Mouse (Mus musculus) megakaryocyte, embryonic 14.5 days (primary cell): ENCODE measurements around the gene Angptl2. TPM values are rescaled to one million over a fixed set of nuclear protein-coding genes. Genes with fewer than 3 reads are reported as not detected.

Source experiments
- H3K27me3 ChIP-seq: replicated peaks from 2 replicates; pipeline ENCODE3; 2012; ENCODE audit warnings: inconsistent platforms
- H3K36me3 ChIP-seq: replicated peaks from 2 replicates; pipeline ENCODE3; 2012; ENCODE audit warnings: low read length, inconsistent platforms, mixed read lengths
- H3K4me1 ChIP-seq: 2 replicates; pipeline ENCODE4 v1.6.1; 2012; ENCODE audit warnings: inconsistent platforms
- H3K4me3 ChIP-seq: replicated peaks from 2 replicates; pipeline ENCODE3; 2012; ENCODE audit warnings: moderate library complexity, mild to moderate bottlenecking, inconsistent platforms
- H3K9me3 ChIP-seq: 2 replicates; pipeline ENCODE4 v1.6.1; 2012; ENCODE audit warnings: inconsistent platforms
- FLI1 ChIP-seq: IDR thresholded peaks from 2 replicates; pipeline ENCODE4 v1.6.1; 2012; ENCODE audit warnings: low read length, inconsistent platforms, mixed read lengths
- GATA1 ChIP-seq: IDR thresholded peaks from 3 replicates; pipeline ENCODE4 v1.6.1; 2012; ENCODE audit warnings: mixed read lengths, low read length, inconsistent platforms, borderline replicate concordance
- polyA plus RNA-seq: library from polyadenylated mRNA; stranded (reverse); fragments of >175 nt; gene quantifications from 2 replicates; pipeline ENCODE4 v1.2.3, GENCODE M21; 2012; ENCODE audit warnings: low replicate concordance; ENCODE audit not compliant: insufficient read depth

The Angptl2 gene
- polyA plus RNA-seq, 1 experiment: 0.28 TPM

GRCm38 (mm10) chr2:33230701-33231100, 14.8 kb downstream of the Angptl2 start:
- Histone ChIP-seq H3K4me3 (no peak overlapping the region), H3K9me3 (no peaks in the 10 kb centered on the region), H3K36me3 (no peaks in the 10 kb centered on the region), H3K27me3 (peaks cover 57% of the 10 kb centered on the region), H3K4me1 (peaks cover 12% of the 10 kb centered on the region; the same call in 1 of the 2 replicates)
- TF ChIP-seq GATA1 (no peak), FLI1 (no peak)

- no peak overlapping the region for H3K4me3 ChIP-seq
- TF ChIP-seq GATA1 (no peak), FLI1 (no peak)
These were observed 15.9 kb downstream of the Angptl2 start for GRCm38 (mm10) chr2:33231788-33232187.

GRCm38 (mm10) chr2:33232782-33233570, 17.1 kb downstream of the Angptl2 start:
- peaks cover 49% of the 10 kb centered on the region for H3K27me3 ChIP-seq
- no peak for TF ChIP-seq GATA1
- no peak for TF ChIP-seq FLI1
- no peak overlapping the region for H3K4me3 ChIP-seq
- no peaks in the 10 kb centered on the region for H3K9me3 ChIP-seq
- peaks cover 12% of the 10 kb centered on the region; the same call in 1 of the 2 replicates for H3K4me1 ChIP-seq
- no peaks in the 10 kb centered on the region for H3K36me3 ChIP-seq

More at GRCm38 (mm10) chr2:33231788-33232187, 15.9 kb downstream of the Angptl2 start:
- no peaks in the 10 kb centered on the region for H3K36me3 ChIP-seq
- H3K27me3 ChIP-seq: peaks cover 50% of the 10 kb centered on the region
- H3K4me1 ChIP-seq: peaks cover 12% of the 10 kb centered on the region; the same call in 1 of the 2 replicates
- no peaks in the 10 kb centered on the region for H3K9me3 ChIP-seq

- Histone ChIP-seq H3K36me3 (no peaks in the 10 kb centered on the region), H3K4me1 (peaks cover 12% of the 10 kb centered on the region; the same call in 1 of the 2 replicates), H3K9me3 (no peaks in the 10 kb centered on the region), H3K4me3 (no peak overlapping the region), H3K27me3 (peaks cover 42% of the 10 kb centered on the region)
- TF ChIP-seq GATA1: no peak
- no peak for TF ChIP-seq FLI1
These were observed 18.0 kb downstream of the Angptl2 start for GRCm38 (mm10) chr2:33233856-33234255.

GRCm38 (mm10) chr2:33234848-33235247, 19.0 kb downstream of the Angptl2 start:
- Histone ChIP-seq H3K4me1 (peaks cover 12% of the 10 kb centered on the region; the same call in 1 of the 2 replicates), H3K27me3 (peaks cover 35% of the 10 kb centered on the region), H3K9me3 (no peaks in the 10 kb centered on the region), H3K4me3 (no peak overlapping the region), H3K36me3 (no peaks in the 10 kb centered on the region)
- TF ChIP-seq GATA1 (no peak), FLI1 (no peak)

GRCm38 (mm10) chr2:33237581-33237980, 21.7 kb downstream of the Angptl2 start:
- Histone ChIP-seq H3K4me3 (no peak overlapping the region), H3K27me3 (peaks cover 30% of the 10 kb centered on the region)
- no peak for TF ChIP-seq FLI1
- TF ChIP-seq GATA1: no peak

GRCm38 (mm10) chr2:33244880-33245279, 29.0 kb downstream of the Angptl2 start:
- no peak overlapping the region for H3K4me3 ChIP-seq
- TF ChIP-seq GATA1 (no peak), FLI1 (no peak)
- no peaks in the 10 kb centered on the region for H3K9me3 ChIP-seq
- H3K27me3 ChIP-seq: peaks cover 62% of the 10 kb centered on the region
- H3K4me1 ChIP-seq: peaks cover 32% of the 10 kb centered on the region
- H3K36me3 ChIP-seq: no peaks in the 10 kb centered on the region

More at GRCm38 (mm10) chr2:33237581-33237980, 21.7 kb downstream of the Angptl2 start:
- Histone ChIP-seq H3K36me3 (no peaks in the 10 kb centered on the region), H3K9me3 (no peaks in the 10 kb centered on the region), H3K4me1 (peaks cover 5% of the 10 kb centered on the region; the same call in 1 of the 2 replicates)

- Histone ChIP-seq H3K4me1 (peaks cover 32% of the 10 kb centered on the region), H3K27me3 (peaks cover 66% of the 10 kb centered on the region), H3K9me3 (no peaks in the 10 kb centered on the region), H3K36me3 (no peaks in the 10 kb centered on the region), H3K4me3 (no peak overlapping the region)
- TF ChIP-seq GATA1 (no peak), FLI1 (no peak)
These were observed 29.5 kb downstream of the Angptl2 start for GRCm38 (mm10) chr2:33245350-33245749.

- H3K36me3 ChIP-seq: no peaks in the 10 kb centered on the region
- peaks cover 73% of the 10 kb centered on the region for H3K27me3 ChIP-seq
- TF ChIP-seq GATA1: no peak
- TF ChIP-seq FLI1: no peak
- H3K4me3 ChIP-seq: no peak overlapping the region
- H3K9me3 ChIP-seq: no peaks in the 10 kb centered on the region
- peaks cover 32% of the 10 kb centered on the region for H3K4me1 ChIP-seq
These were observed 31.0 kb downstream of the Angptl2 start for GRCm38 (mm10) chr2:33246841-33247240.

- TF ChIP-seq GATA1: no peak
- no peak for TF ChIP-seq FLI1
- H3K4me3 ChIP-seq: no peak overlapping the region
- peaks cover 29% of the 10 kb centered on the region for H3K4me1 ChIP-seq
- H3K27me3 ChIP-seq: peaks cover 72% of the 10 kb centered on the region
- H3K36me3 ChIP-seq: no peaks in the 10 kb centered on the region
- H3K9me3 ChIP-seq: no peaks in the 10 kb centered on the region
These were observed 32.7 kb downstream of the Angptl2 start for GRCm38 (mm10) chr2:33248549-33248948.
